Mouse (Mus musculus) kidney, adult 9 months (tissue): ENCODE measurements at regions not wholly inside any gene's neighbourhood (a gene's known extent, or its start where the extent isn't known, plus 50 kb on each side); places are given as distances from the start of the nearest gene placed in this dataset.
"Not testable (repeated sequence)": the region's sequence is repeated elsewhere in the genome, so short reads cannot be mapped to it uniquely, and the experiment has no call there.

Source experiments
- DNase-seq: peaks from one replicate; pipeline ENCODE4 v3.0.0; 2022

GRCm38 (mm10) chr6:67954570-67954969 is 419.0 kb upstream of the Tacstd2 start:
- DNase-seq = not testable (repeated sequence)

GRCm38 (mm10) chr6:67931499-67931898 is 395.9 kb upstream of the Tacstd2 start:
- not testable (repeated sequence) for DNase-seq

- DNase-seq = no peak
Observed at GRCm38 (mm10) chr6:67922537-67922936, 386.9 kb upstream of the Tacstd2 start.

- no peak for DNase-seq
Observed at GRCm38 (mm10) chr6:67913903-67914302, 378.3 kb upstream of the Tacstd2 start.

- no peak for DNase-seq
Observed at GRCm38 (mm10) chr6:67913309-67913708, 377.7 kb upstream of the Tacstd2 start.

- DNase-seq = no peak
Observed at GRCm38 (mm10) chr6:67896495-67896894, 360.9 kb upstream of the Tacstd2 start.

- DNase-seq = no peak
Observed at GRCm38 (mm10) chr6:67895858-67896257, 360.3 kb upstream of the Tacstd2 start.

GRCm38 (mm10) chr6:67887586-67887985 is 352.0 kb upstream of the Tacstd2 start:
- DNase-seq = no peak

- DNase-seq = no peak
Observed at GRCm38 (mm10) chr6:67884893-67885292, 349.3 kb upstream of the Tacstd2 start.

GRCm38 (mm10) chr6:67881476-67881875 is 345.9 kb upstream of the Tacstd2 start:
- DNase-seq = not testable (repeated sequence)

GRCm38 (mm10) chr6:67857945-67858344 is 322.3 kb upstream of the Tacstd2 start:
- DNase-seq = not testable (repeated sequence)

- DNase-seq = not testable (repeated sequence)
Observed at GRCm38 (mm10) chr6:67839486-67839885, 303.9 kb upstream of the Tacstd2 start.

- DNase-seq = peak; percentile 13
Observed at GRCm38 (mm10) chr6:67812478-67812877, 276.9 kb upstream of the Tacstd2 start.

- no peak for DNase-seq
Observed at GRCm38 (mm10) chr6:67791393-67791792, 255.8 kb upstream of the Tacstd2 start.

- DNase-seq = no peak
Observed at GRCm38 (mm10) chr6:67790742-67791141, 255.1 kb upstream of the Tacstd2 start.

- DNase-seq = no peak
Observed at GRCm38 (mm10) chr6:67787091-67787765, 251.6 kb upstream of the Tacstd2 start.

GRCm38 (mm10) chr6:67778883-67779282 is 243.3 kb upstream of the Tacstd2 start:
- DNase-seq = no peak

- not testable (repeated sequence) for DNase-seq
Observed at GRCm38 (mm10) chr6:67754102-67754501, 218.5 kb upstream of the Tacstd2 start.

- DNase-seq = no peak
Observed at GRCm38 (mm10) chr6:67725611-67726010, 190.0 kb upstream of the Tacstd2 start.

- peak; percentile 3 for DNase-seq
Observed at GRCm38 (mm10) chr6:67698952-67699351, 163.4 kb upstream of the Tacstd2 start.

GRCm38 (mm10) chr6:67690997-67691396 is 155.4 kb upstream of the Tacstd2 start:
- not testable (repeated sequence) for DNase-seq

GRCm38 (mm10) chr6:67683105-67683504 is 147.5 kb upstream of the Tacstd2 start:
- DNase-seq = not testable (repeated sequence)

- not testable (repeated sequence) for DNase-seq
Observed at GRCm38 (mm10) chr6:67681641-67682040, 146.0 kb upstream of the Tacstd2 start.

- not testable (repeated sequence) for DNase-seq
Observed at GRCm38 (mm10) chr6:67679106-67679505, 143.5 kb upstream of the Tacstd2 start.

- DNase-seq = not testable (repeated sequence)
Observed at GRCm38 (mm10) chr6:67674717-67675116, 139.1 kb upstream of the Tacstd2 start.
